Mouse (Mus musculus): ENCODE results near the gene Clk2.

Gene Clk2

DNA sequence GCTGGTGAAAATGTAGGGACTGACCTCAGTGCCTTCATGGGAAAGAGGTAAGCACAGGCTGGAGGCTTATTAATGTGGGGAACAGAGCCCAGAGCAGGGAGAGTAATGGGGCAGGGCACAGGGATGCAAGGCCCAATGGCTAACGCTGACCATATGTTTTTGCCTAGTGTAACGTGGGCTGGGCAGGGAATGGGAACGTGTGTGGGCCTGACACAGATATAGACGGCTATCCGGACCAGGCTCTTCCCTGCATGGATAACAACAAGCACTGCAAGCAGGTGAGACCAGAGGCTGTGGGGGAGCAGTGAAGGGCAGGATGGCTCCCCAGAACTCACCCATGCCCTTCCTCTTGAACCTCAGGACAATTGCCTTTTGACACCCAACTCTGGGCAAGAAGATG is 56.6 kb downstream of the Clk2 start:
- DNase-seq (ENCODE audit: low read depth, low spot score): no peak

DNA sequence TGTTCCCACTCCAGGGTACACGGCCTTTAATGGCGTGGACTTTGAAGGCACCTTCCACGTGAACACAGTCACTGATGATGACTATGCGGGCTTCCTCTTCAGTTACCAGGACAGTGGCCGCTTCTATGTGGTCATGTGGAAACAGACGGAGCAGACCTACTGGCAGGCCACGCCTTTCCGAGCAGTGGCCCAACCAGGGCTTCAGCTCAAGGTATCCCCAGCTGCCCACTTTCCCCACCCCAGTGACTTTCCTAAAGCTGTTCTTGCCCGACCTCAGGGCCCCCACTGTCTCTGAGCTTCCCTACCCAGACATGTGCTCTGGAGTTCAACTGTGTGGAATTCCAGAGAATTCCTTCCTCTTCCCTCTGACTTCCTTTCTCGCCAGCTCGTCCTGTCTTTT is 60.2 kb downstream of the Clk2 start:
- no peak for DNase-seq (ENCODE audit: low read depth, low spot score)

DNA sequence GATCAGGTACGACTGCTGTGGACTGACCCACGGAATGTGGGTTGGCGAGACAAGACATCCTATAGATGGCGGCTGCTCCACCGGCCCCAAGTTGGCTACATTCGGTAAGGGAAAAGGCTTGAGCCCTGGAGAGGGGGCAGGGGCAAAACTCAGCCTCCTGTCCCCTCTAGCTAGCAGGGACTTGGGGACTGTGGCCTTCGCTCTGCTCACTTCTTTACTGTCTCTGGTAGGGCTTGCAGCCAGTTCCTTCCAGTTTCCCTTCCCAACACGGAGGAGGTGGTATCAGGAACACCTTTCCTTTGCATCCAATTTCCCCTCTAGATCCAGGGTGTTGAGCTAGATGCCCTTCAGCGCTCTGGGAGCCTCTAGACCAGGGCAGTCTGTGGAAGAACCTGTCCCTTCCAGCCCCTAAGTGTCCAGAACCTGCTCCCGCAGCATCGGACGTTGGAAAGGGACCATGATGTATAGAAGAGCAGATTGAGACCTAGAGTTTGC is 60.8 kb downstream of the Clk2 start:
- no peak for DNase-seq (ENCODE audit: low read depth, low spot score)

DNA sequence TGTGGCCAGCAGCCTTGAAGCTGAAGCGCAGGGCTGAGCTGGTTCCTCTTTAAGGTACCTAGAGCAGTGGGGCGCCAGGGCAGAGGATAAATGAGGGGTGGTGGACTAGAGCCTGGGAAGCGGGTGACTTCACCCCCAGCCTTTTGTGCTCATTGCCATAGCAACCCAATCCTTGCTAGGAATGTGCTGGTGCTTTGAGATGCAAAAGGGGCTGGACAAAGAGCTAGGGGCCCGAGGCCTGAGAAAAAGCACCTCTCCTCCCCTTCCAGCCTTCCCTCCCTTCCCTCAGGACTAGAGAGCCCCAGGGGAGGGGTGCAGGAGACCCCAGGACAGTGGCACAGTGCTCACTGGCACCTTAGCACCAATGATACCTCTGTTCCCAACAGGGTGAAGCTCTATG is 61.3 kb downstream of the Clk2 start:
- no peak for DNase-seq (ENCODE audit: low read depth, low spot score)

DNA sequence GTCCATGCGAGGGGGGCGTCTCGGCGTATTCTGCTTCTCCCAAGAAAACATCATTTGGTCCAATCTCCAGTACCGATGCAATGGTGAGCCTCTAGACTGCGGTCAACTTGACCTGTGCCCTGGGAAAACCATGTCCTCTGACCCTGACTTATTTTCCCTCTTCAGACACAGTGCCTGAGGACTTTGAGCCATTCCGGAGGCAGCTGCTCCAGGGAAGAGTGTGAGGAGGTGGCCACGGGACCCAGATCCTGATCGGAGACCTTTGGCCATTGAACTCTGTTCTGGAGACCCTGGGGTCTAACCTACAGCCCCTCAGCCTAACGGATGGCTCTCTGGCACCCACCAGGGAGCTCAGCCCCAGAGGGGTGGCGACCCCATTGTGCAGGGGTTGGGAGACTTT is 61.8 kb downstream of the Clk2 start:
- DNase-seq (ENCODE audit: low read depth, low spot score): no peak
